Mouse (Mus musculus): Measurements from ENCODE around the gene Tdrd6. TPM values are rescaled to one million over a fixed set of nuclear protein-coding genes. Genes with fewer than 3 reads are reported as not detected.
A peak's percentile ranks its signal among the peaks of the same experiment; 100 is the strongest.

The Tdrd6 gene
- polyA plus RNA-seq, 1 experiment from 2014 or later: 0.79 TPM

DNA sequence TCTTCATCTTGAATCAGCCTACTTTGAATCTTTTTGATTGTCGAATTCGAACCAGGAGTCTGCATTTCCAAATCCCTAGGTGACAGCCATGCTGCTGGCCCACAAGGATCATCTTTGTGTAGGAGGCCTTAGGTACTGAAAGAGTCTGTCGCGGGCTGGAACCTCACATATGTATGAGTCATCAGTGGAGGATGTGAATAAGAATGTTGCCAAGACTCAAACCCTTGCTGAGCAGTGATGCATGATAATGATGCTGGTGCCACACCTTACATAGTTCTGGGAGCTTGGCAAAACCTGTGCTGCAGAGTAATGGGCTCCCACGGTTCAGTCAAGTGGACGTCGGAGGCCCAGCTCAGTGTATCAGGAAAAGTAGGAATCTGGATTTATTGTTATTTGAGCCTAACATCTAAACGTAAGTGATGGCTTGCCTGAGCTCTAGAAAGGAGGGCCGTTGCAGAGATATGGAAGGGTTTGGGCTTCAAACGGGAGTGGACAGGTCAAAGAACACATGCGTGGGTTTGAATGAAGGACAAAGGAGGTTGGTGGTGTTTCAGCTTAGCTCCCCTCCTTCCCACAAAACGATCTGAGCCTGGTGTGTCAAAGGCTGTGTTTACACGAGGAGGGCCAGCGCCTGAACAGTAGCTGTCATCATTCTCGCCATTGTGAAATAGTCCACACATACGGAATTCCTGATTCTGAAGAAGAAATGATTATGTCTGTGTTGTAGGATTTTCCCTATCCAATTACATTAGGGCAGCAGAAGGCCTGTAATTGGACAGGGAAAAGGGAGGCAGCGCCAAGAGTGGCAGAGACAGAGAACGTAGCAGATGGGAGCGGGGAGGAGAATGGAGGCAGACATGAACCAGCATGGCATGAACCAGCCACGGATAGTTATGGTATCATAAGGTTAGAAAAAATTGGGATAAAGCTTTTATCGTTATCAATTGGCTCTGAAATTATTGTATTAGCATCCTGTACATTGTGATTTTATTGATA, 37.5 kb downstream of the Tdrd6 start:
- Histone ChIP-seq H3K4me3 (ENCODE audit: low read length) (no peak overlapping the region), H3K4me1 (ENCODE audit: control insufficient read depth, insufficient read depth, low read depth, low read length) (no peaks in the 10 kb centered on the region), H3K36me3 (ENCODE audit: control insufficient read depth, insufficient read depth, low read length) (no peaks in the 10 kb centered on the region; the same call in 1 of the 2 replicates), H3K27me3 (replicated peaks; ENCODE audit: control insufficient read depth, insufficient read depth, low read length) (no peaks in the 10 kb centered on the region), H3K9ac (ENCODE audit: low read depth, low read length) (no peak overlapping the region), H3K4me2 (ENCODE audit: low read length) (no peak overlapping the region), H3K27ac (ENCODE audit: low read depth, low read length) (no peak overlapping the region), H3K9me3 (ENCODE audit: control insufficient read depth, low read length) (no peaks in the 10 kb centered on the region)
- ATAC-seq: no peak
- WGBS: 85% methylated on average over 21 of the region's 21 CpGs

DNA sequence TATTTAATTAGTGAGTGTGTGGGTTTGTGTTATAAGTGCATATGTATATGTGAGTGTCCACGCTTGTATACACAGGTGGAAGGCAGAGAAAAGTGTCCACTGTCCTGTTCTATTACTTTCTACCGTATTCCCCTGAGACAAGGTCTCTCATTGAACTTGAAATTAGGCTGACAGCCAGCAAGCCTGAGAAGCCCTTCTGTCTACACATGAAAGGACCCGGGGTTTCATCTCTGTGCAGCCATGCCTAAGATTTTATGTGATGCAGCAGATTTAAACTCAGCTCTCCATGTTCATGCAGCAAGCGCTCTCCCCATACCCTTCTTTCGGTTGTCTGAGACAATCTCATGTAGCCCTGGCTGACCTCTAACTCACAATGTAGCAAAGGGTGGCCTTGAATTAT, 39.6 kb downstream of the Tdrd6 start:
- Histone ChIP-seq H3K9ac (ENCODE audit: low read depth, low read length) (no peak overlapping the region), H3K4me1 (ENCODE audit: control insufficient read depth, insufficient read depth, low read depth, low read length) (no peaks in the 10 kb centered on the region), H3K27ac (ENCODE audit: low read depth, low read length) (no peak overlapping the region), H3K9me3 (ENCODE audit: control insufficient read depth, low read length) (no peaks in the 10 kb centered on the region), H3K36me3 (ENCODE audit: control insufficient read depth, insufficient read depth, low read length) (no peaks in the 10 kb centered on the region), H3K4me3 (ENCODE audit: low read length) (no peak overlapping the region), H3K27me3 (replicated peaks; ENCODE audit: control insufficient read depth, insufficient read depth, low read length) (no peaks in the 10 kb centered on the region), H3K4me2 (ENCODE audit: low read length) (no peak overlapping the region)
- 64% methylated on average over 5 of the region's 5 CpGs for WGBS
- peak; percentile 40; the same call in 1 of the 2 replicates for ATAC-seq

DNA sequence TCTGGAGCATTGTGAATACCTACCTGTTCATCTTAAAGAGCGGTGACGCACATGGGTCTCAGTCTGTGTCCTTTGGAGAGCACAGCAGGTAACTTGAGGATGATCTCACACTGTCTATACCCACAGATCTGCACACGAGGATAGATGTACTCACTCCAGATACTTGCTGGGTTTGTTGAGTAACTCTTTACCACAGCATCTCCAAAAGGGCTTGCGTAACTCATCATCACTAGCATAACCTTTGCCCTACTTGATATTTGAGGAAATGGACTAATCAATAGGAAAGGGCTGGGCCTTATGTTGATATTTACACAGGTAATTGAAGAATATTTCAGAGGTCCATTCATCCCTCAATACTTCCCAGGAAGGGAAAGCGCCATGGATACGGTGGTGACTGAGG, 40.3 kb downstream of the Tdrd6 start:
- no peak overlapping the region for H3K9ac ChIP-seq (ENCODE audit: low read depth, low read length)
- WGBS: 94% methylated on average over 6 of the region's 6 CpGs

DNA sequence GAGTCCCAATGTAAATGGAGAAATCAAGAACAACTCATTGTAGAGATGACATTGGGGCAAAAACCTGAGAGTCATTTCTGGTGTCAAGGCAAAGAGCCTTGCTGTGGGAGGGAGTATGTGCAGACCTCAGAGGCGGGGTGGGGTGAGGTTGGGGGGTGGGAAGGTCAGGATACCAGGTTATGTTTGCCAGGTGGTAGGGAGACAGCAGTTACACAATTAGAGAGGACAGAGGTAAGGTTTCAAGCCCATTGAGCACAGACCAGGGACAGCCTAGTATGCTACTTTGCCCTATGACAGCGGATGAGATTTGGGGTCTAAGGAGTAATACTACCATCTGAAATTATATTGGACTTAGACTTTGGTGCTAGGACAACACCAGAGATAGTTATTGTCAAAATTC, 42.8 kb downstream of the Tdrd6 start:
- WGBS: 93% methylated on average over 2 of the region's 2 CpGs
- Histone ChIP-seq H3K9ac (ENCODE audit: low read depth, low read length) (no peak overlapping the region), H3K4me1 (ENCODE audit: control insufficient read depth, insufficient read depth, low read depth, low read length) (no peaks in the 10 kb centered on the region), H3K4me2 (ENCODE audit: low read length) (no peak overlapping the region), H3K9me3 (ENCODE audit: control insufficient read depth, low read length) (no peaks in the 10 kb centered on the region), H3K36me3 (ENCODE audit: control insufficient read depth, insufficient read depth, low read length) (no peaks in the 10 kb centered on the region), H3K27ac (ENCODE audit: low read depth, low read length) (no peak overlapping the region), H3K27me3 (replicated peaks; ENCODE audit: control insufficient read depth, insufficient read depth, low read length) (no peaks in the 10 kb centered on the region), H3K4me3 (ENCODE audit: low read length) (no peak overlapping the region)
- ATAC-seq: no peak

More for the DNA sequence above, 40.3 kb downstream of the Tdrd6 start:
- no peak overlapping the region for H3K27ac ChIP-seq (ENCODE audit: low read depth, low read length)
- H3K4me2 ChIP-seq (ENCODE audit: low read length): no peak overlapping the region
- ATAC-seq: no peak
- H3K27me3 ChIP-seq (replicated peaks; ENCODE audit: control insufficient read depth, insufficient read depth, low read length): no peaks in the 10 kb centered on the region
- no peaks in the 10 kb centered on the region for H3K4me1 ChIP-seq (ENCODE audit: control insufficient read depth, insufficient read depth, low read depth, low read length)
- H3K36me3 ChIP-seq (ENCODE audit: control insufficient read depth, insufficient read depth, low read length): no peaks in the 10 kb centered on the region
- H3K9me3 ChIP-seq (ENCODE audit: control insufficient read depth, low read length): no peaks in the 10 kb centered on the region
- no peak overlapping the region for H3K4me3 ChIP-seq (ENCODE audit: low read length)

DNA sequence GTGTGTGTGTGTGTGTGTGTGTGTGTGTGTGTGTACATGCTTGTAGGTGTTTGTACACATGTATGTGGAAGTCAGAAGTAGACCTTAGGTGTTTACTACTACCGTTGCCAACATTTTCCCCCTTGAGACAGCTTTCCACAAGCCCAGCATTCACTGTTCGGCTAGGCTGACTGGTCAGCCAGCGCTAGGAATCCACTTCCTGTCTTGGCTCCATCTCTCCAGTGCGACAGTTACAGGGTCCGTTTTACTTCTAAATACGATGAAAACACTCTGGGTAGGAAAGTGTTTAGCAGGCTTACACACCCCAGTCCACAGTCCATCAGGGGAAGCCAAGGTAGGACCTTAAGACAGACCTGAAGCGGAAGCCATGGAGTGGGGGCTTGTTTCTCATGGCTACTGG, 45.3 kb downstream of the Tdrd6 start:
- no peaks in the 10 kb centered on the region for H3K9me3 ChIP-seq (ENCODE audit: control insufficient read depth, low read length)
- H3K36me3 ChIP-seq (ENCODE audit: control insufficient read depth, insufficient read depth, low read length): no peaks in the 10 kb centered on the region
- no peak for ATAC-seq
- no peak overlapping the region for H3K4me2 ChIP-seq (ENCODE audit: low read length)
- H3K9ac ChIP-seq (ENCODE audit: low read depth, low read length): no peak overlapping the region
- H3K4me3 ChIP-seq (ENCODE audit: low read length): no peak overlapping the region
- H3K27me3 ChIP-seq (replicated peaks; ENCODE audit: control insufficient read depth, insufficient read depth, low read length): no peaks in the 10 kb centered on the region
- H3K4me1 ChIP-seq (ENCODE audit: control insufficient read depth, insufficient read depth, low read depth, low read length): 0 out of 2 replicates have a peak, but pooled peaks cover 2% of the 10 kb centered on the region
- H3K27ac ChIP-seq (ENCODE audit: low read depth, low read length): no peak overlapping the region
- WGBS: 82% methylated on average over 7 of the region's 7 CpGs

DNA sequence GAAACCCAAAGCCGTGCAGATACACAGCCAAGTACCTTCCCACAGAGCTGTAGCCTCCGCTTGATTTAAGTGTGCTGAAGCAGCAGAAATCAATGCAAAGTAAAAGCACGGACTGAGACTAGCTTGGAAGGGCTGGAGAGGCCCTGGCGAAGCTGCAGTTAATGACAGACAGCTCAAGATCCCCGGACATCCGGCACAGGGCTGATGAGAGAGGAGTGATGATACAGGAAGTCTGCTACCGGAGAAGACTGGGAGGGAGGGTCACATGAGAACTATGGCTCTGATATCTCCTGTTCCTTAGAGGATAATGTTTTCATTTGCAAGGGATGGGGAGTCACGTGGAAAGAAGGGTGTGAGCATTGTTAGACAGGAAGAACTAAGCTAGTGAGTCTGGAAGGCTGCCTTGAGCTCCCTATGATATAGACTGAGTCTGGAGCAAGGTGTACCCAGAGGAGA, 49.1 kb downstream of the Tdrd6 start:
- ATAC-seq: peak; percentile 83
- H3K27me3 ChIP-seq (replicated peaks; ENCODE audit: control insufficient read depth, insufficient read depth, low read length): no peaks in the 10 kb centered on the region
- H3K4me1 ChIP-seq (ENCODE audit: control insufficient read depth, insufficient read depth, low read depth, low read length): 0 out of 2 replicates have a peak, but pooled peaks cover 2% of the 10 kb centered on the region
- 22% methylated on average over 8 of the region's 8 CpGs for WGBS
- no peaks in the 10 kb centered on the region for H3K36me3 ChIP-seq (ENCODE audit: control insufficient read depth, insufficient read depth, low read length)
- no peak overlapping the region for H3K9ac ChIP-seq (ENCODE audit: low read depth, low read length)
- H3K4me3 ChIP-seq (ENCODE audit: low read length): no peak overlapping the region
- H3K9me3 ChIP-seq (ENCODE audit: control insufficient read depth, low read length): no peaks in the 10 kb centered on the region
- H3K4me2 ChIP-seq (ENCODE audit: low read length): peak overlapping the region; percentile 29
- no peak overlapping the region for H3K27ac ChIP-seq (ENCODE audit: low read depth, low read length)

DNA sequence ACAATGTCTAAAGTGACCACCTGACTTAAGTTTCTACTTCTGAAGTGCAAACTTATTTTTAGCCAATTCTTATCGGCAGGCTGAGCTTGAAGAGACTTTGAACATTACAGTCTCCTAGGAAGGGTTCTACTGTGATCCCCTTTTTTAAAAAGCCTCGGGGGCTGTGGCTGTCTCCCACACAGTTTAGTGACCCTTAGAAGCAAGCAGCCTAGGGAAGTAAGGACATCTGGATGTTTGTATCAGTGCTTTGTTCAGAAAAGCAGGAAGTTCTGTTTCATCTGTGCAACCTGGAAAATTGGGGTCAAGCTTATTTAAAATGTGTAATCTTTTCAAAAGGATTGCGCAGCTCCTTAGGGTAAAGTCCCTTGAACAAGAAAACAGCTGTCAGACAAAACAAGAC, 49.6 kb downstream of the Tdrd6 start:
- no peak overlapping the region for H3K4me3 ChIP-seq (ENCODE audit: low read length)
- no peaks in the 10 kb centered on the region for H3K36me3 ChIP-seq (ENCODE audit: control insufficient read depth, insufficient read depth, low read length)
- H3K9ac ChIP-seq (ENCODE audit: low read depth, low read length): no peak overlapping the region
- H3K9me3 ChIP-seq (ENCODE audit: control insufficient read depth, low read length): no peaks in the 10 kb centered on the region
- peak overlapping the region; percentile 29 for H3K4me2 ChIP-seq (ENCODE audit: low read length)
- no peak for ATAC-seq
- no peak overlapping the region for H3K27ac ChIP-seq (ENCODE audit: low read depth, low read length)
- no peaks in the 10 kb centered on the region for H3K27me3 ChIP-seq (replicated peaks; ENCODE audit: control insufficient read depth, insufficient read depth, low read length)
- H3K4me1 ChIP-seq (ENCODE audit: control insufficient read depth, insufficient read depth, low read depth, low read length): 0 out of 2 replicates have a peak, but pooled peaks cover 2% of the 10 kb centered on the region
- WGBS: 44% methylated on average over 3 of the region's 3 CpGs

DNA sequence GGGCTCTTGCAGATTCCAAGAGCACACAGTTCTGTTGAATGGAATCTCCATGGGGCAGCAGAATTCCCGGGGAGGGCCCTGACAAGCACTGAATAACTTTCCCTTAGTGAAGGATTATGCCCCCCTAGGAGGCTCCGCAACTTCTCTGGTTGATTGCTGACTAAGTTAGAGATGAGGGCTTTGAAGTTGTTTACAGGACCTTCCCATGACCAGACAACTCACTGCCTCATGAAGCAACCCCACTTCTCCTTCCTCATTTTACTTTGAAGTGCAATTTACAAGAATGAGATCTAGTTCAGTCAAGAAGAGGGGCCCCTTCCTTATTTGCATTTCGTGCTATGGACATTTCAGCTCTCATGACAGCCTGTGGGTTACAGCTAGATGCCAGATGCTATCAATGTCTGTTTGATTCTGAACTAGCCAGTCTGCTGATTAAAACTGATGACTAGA, 56.5 kb downstream of the Tdrd6 start:
- peak; percentile 38; the same call in 1 of the 2 replicates for ATAC-seq
- Histone ChIP-seq H3K4me2 (ENCODE audit: low read length) (no peak overlapping the region), H3K4me3 (ENCODE audit: low read length) (no peak overlapping the region), H3K9me3 (ENCODE audit: control insufficient read depth, low read length) (no peaks in the 10 kb centered on the region), H3K4me1 (ENCODE audit: control insufficient read depth, insufficient read depth, low read depth, low read length) (peaks cover 2% of the 10 kb centered on the region; the same call in 1 of the 2 replicates), H3K27ac (ENCODE audit: low read depth, low read length) (peak overlapping the region; percentile 44; the same call in 1 of the 2 replicates), H3K36me3 (ENCODE audit: control insufficient read depth, insufficient read depth, low read length) (no peaks in the 10 kb centered on the region), H3K27me3 (replicated peaks; ENCODE audit: control insufficient read depth, insufficient read depth, low read length) (no peaks in the 10 kb centered on the region), H3K9ac (ENCODE audit: low read depth, low read length) (no peak overlapping the region)
- 12% methylated on average over 3 of the region's 3 CpGs for WGBS

DNA sequence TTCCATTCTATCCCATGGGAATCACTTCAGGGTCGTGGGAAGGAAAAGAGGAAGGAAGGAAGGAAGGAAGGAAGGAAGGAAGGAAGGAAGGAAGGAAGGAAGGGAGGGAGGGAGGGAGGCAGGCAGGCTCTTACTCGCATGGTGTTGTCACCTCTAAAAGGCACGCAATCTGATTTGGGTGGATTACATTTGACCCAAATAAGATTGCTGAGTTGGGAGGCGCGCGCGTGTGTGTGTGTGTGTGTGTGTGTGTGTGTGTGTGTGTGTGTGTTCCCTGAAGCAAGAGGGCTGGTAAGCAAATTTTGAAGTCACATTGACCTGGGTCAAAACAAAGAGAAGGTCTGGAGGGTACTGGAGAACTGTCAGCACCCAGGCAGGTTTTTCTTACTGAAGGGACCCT, 60.8 kb downstream of the Tdrd6 start:
- 63% methylated on average over 7 of the region's 7 CpGs for WGBS
- H3K4me3 ChIP-seq (ENCODE audit: low read length): peak overlapping the region; percentile 55
- peak overlapping the region; percentile 96 for H3K4me2 ChIP-seq (ENCODE audit: low read length)

More for the DNA sequence above, 60.8 kb downstream of the Tdrd6 start:
- Histone ChIP-seq H3K9ac (ENCODE audit: low read depth, low read length) (no peak overlapping the region), H3K27me3 (replicated peaks; ENCODE audit: control insufficient read depth, insufficient read depth, low read length) (no peaks in the 10 kb centered on the region), H3K27ac (ENCODE audit: low read depth, low read length) (no peak overlapping the region), H3K9me3 (ENCODE audit: control insufficient read depth, low read length) (no peaks in the 10 kb centered on the region), H3K36me3 (ENCODE audit: control insufficient read depth, insufficient read depth, low read length) (no peaks in the 10 kb centered on the region), H3K4me1 (ENCODE audit: control insufficient read depth, insufficient read depth, low read depth, low read length) (peaks cover 2% of the 10 kb centered on the region; the same call in 1 of the 2 replicates)
- ATAC-seq: no peak

Data from hindbrain, embryonic 16.5 days (tissue).